ENCODE assay signal across 9 mouse cellular contexts in genomic region chr15:97002752-97003151, GRCm38 (mm10). TPM values are rescaled to one million over a fixed set of nuclear protein-coding genes. Genes with fewer than 3 reads are reported as not detected.
DNase-seq lines count a peak whose midpoint lies in the region; ATAC-seq and TF ChIP-seq lines count a peak whose summit lies in the region.
"Had no signal": no experiment of that assay in that cellular context is flagged by ENCODE, and none has a peak within 500 bp of the region (broad histone marks: within the 10 kb centered on the region; RNA-seq: fewer than 3 reads in every experiment).

No protein-coding gene starts in this region.

- no peak overlapping the region for H3K4me3 ChIP-seq in lung, embryonic 14.5 days (ENCODE audit: low read depth, low read length)
- H3K4me3 ChIP-seq in forebrain, embryonic 12.5 days (replicated peaks), result peak overlapping the region; percentile 21

- no peaks in the 10 kb centered on the region for H3K9me3 ChIP-seq in lung, embryonic 14.5 days (ENCODE audit: low read depth, low read length)
- H3K9me3 ChIP-seq in forebrain, embryonic 12.5 days, result no peaks in the 10 kb centered on the region

- no peak for TF ChIP-seq CTCF in lung, embryonic 14.5 days (IDR thresholded peaks at IDR 0.05; ENCODE audit: low read depth)

- no peak for DNase-seq in lung, embryonic 14.5 days
- no peak for DNase-seq in lung, adult 18-20 months
- DNase-seq in kidney, postnatal 10 days, result peak; percentile 16
- DNase-seq in yolk sac, embryonic 10.5 days (ENCODE audit: low spot score), result peak; percentile 46
- no peak for DNase-seq in layer of hippocampus, postnatal 36 days
- DNase-seq in spleen, adult 18-20 months, result no peak
- DNase-seq: adrenal gland, postnatal 25 days had no signal

- no peaks in the 10 kb centered on the region for H3K27me3 ChIP-seq in lung, embryonic 14.5 days (ENCODE audit: insufficient read depth, low read length)
- no peaks in the 10 kb centered on the region for H3K27me3 ChIP-seq in forebrain, embryonic 12.5 days

- H3K27ac ChIP-seq in lung, embryonic 14.5 days (ENCODE audit: low read depth), result peak overlapping the region; percentile 86
- H3K27ac ChIP-seq in forebrain, embryonic 12.5 days, result no peak overlapping the region

- peaks cover 8% of the 10 kb centered on the region for H3K36me3 ChIP-seq in lung, embryonic 14.5 days (ENCODE audit: insufficient read depth)
- H3K36me3 ChIP-seq in forebrain, embryonic 12.5 days (replicated peaks), result no peaks in the 10 kb centered on the region

- peaks cover 43% of the 10 kb centered on the region for H3K4me1 ChIP-seq in lung, embryonic 14.5 days (ENCODE audit: insufficient read depth)
- no peaks in the 10 kb centered on the region; the same call in 1 of the 2 replicates for H3K4me1 ChIP-seq in forebrain, embryonic 12.5 days

- H3K9ac ChIP-seq in lung, embryonic 14.5 days, result no peak overlapping the region
- H3K9ac ChIP-seq in forebrain, embryonic 12.5 days, result no peak overlapping the region

- WGBS in lung, embryonic 14.5 days, result 69% methylated on average over 12 of the region's 12 CpGs
- WGBS in forebrain, embryonic 12.5 days, result 66% methylated on average over 12 of the region's 12 CpGs

- no peak for ATAC-seq in lung, embryonic 14.5 days (ENCODE audit: insufficient read depth)
- ATAC-seq in forebrain, embryonic 12.5 days (ENCODE audit: low FRiP score), result no peak

- 0 out of 2 replicates have a peak overlapping the region, but pooled peaks have one; percentile 5 for H3K4me2 ChIP-seq in lung, embryonic 14.5 days
- peak overlapping the region; percentile 36 for H3K4me2 ChIP-seq in forebrain, embryonic 12.5 days

RNA-seq across cellular contexts. Expression of gene Slc38a4, which starts 53.0 kb away (rescaled TPM):
- polyA plus RNA-seq in lung, embryonic 14.5 days (2014; fragmentation: Nextera tagmentation; extraction: Ambion mirVana), result 92.3 and 93.8 TPM in 2 replicates
- 8.8 and 14.1 TPM in 2 replicates for polyA plus RNA-seq in forebrain, embryonic 12.5 days (2016; fragmentation: Nextera tagmentation; extraction: Ambion mirVana)
- total RNA-seq in layer of hippocampus, postnatal 36 days (2021), result under 1 TPM; 0.46 to 0.67 TPM
- total RNA-seq: neutrophil, adult 5-6 weeks had no signal

Comparison
In these comparisons a context has a peak if more than half of its experiments do, and no peak if none do; other contexts are left out.
1. DNase-seq: peak in kidney, postnatal 10 days (single experiment) and yolk sac, embryonic 10.5 days (single experiment); none in lung, embryonic 14.5 days (single experiment), lung, adult 18-20 months (0 of 2), layer of hippocampus, postnatal 36 days (0 of 2) and spleen, adult 18-20 months (0 of 2).